18 mouse cellular contexts compared by ENCODE assay signal in genomic region chr17:5937441-5937840, GRCm38 (mm10). TPM values are rescaled to one million over a fixed set of nuclear protein-coding genes. Genes with fewer than 3 reads are reported as not detected.
DNase-seq lines count a peak whose midpoint lies in the region; ATAC-seq and TF ChIP-seq lines count a peak whose summit lies in the region.
"Had no signal": no experiment of that assay in that cellular context is flagged by ENCODE, and none has a peak within 500 bp of the region (broad histone marks: within the 10 kb centered on the region; RNA-seq: fewer than 3 reads in every experiment).

No protein-coding gene starts in this region.

- ATAC-seq in frontal cortex, adult (ENCODE audit: low TSS enrichment) = no peak
- ATAC-seq: forebrain, embryonic 15.5 days had no signal

- DNase-seq in kidney, postnatal 36 days = peak; percentile 37 to 40
- DNase-seq in kidney, adult 8-10 months = no peak
- DNase-seq in adrenal gland, adult 8-10 months = peak; percentile 59
- no peak for DNase-seq in embryo, embryonic 10 days (ENCODE audit: low spot score)
- DNase-seq in right cerebral cortex, postnatal 25 days = no peak
- DNase-seq: heart, postnatal 4 days; kidney, postnatal 10 days; left cerebral cortex, postnatal 4 days; thymus, postnatal 4 days had no signal

- H3K4me1 ChIP-seq in brown adipose tissue, adult 24 weeks (ENCODE audit: control insufficient read depth, insufficient read depth, insufficient read length, low read length) = peaks cover 9% of the 10 kb centered on the region
- H3K4me1 ChIP-seq in embryonic fibroblast, embryonic 13.5 days (ENCODE audit: control insufficient read depth, insufficient read depth, low read length) = 0 out of 2 replicates have a peak, but pooled peaks cover 3% of the 10 kb centered on the region

- H3K27ac ChIP-seq in brown adipose tissue, adult 24 weeks (replicated peaks; ENCODE audit: low read depth, low read length) = peak overlapping the region; percentile 50
- peak overlapping the region; percentile 4; the same call in 1 of the 2 replicates for H3K27ac ChIP-seq in embryonic fibroblast, embryonic 13.5 days (ENCODE audit: insufficient read depth, low read length)
- H3K27ac ChIP-seq: embryonic facial prominence, embryonic 13.5 days; forebrain, embryonic 15.5 days; heart, embryonic 10.5 days; liver, embryonic 14.5 days; midbrain, embryonic 12.5 days had no signal

- H3K4me3 ChIP-seq in brown adipose tissue, adult 24 weeks (ENCODE audit: insufficient read depth, low read depth, low read length) = no peak overlapping the region
- H3K4me3 ChIP-seq in embryonic fibroblast, embryonic 13.5 days (ENCODE audit: insufficient read depth, low read length) = no peak overlapping the region
- H3K4me3 ChIP-seq: embryonic facial prominence, embryonic 13.5 days; forebrain, embryonic 15.5 days; heart, embryonic 10.5 days; midbrain, embryonic 12.5 days; myocyte had no signal

- no peak for TF ChIP-seq POLR2A in embryonic fibroblast, embryonic 13.5 days (IDR thresholded peaks at IDR 0.05; ENCODE audit: low read depth, low read length)

- no peak for TF ChIP-seq CTCF in embryonic fibroblast, embryonic 13.5 days (IDR thresholded peaks at IDR 0.05; ENCODE audit: borderline replicate concordance, insufficient read depth, low read length)

RNA-seq across cellular contexts. Expression of gene Synj2, which starts 3.6 kb away (rescaled TPM):
- 10 to 100 TPM in 3 of 4 experiments, 1 to 10 TPM in 1; 9.7 to 37.0 (median 23.9) TPM for total RNA-seq in adrenal gland, adult 8-10 months (2022)
- 5.0 and 8.3 TPM in 2 replicates for polyA plus RNA-seq in brown adipose tissue, adult 24 weeks (2012; ENCODE audit: insufficient read depth, insufficient read length, missing spikeins)
- 19.9 and 22.1 TPM in 2 replicates for polyA plus RNA-seq in embryonic fibroblast, embryonic 13.5 days (2011; ENCODE audit: insufficient read length, low read depth, missing spikeins)

Comparison
In these comparisons a context has a peak if more than half of its experiments do, and no peak if none do; other contexts are left out.
1. DNase-seq: peak in kidney, postnatal 36 days (2 of 2) and adrenal gland, adult 8-10 months (single experiment); none in kidney, adult 8-10 months (0 of 2), embryo, embryonic 10 days (single experiment) and right cerebral cortex, postnatal 25 days (single experiment).